Mouse (Mus musculus) lung, adult 2 months (tissue): Measurements from ENCODE around the gene Apoa1.

Source experiments
- CTCF ChIP-seq: fragments of 200-500 bp; IDR thresholded peaks from 2 replicates; pipeline ENCODE4 v1.5.1; 2011; ENCODE audit warnings: mild to moderate bottlenecking, low read length, control low read depth; ENCODE audit not compliant: insufficient read depth
- POLR2A ChIP-seq: fragments of 200-500 bp; IDR thresholded peaks from 2 replicates; pipeline ENCODE4 v1.6.1; 2011; ENCODE audit warnings: low read depth, mild to moderate bottlenecking, control low read depth, low read length, borderline replicate concordance; ENCODE audit errors: extremely low read depth

DNA sequence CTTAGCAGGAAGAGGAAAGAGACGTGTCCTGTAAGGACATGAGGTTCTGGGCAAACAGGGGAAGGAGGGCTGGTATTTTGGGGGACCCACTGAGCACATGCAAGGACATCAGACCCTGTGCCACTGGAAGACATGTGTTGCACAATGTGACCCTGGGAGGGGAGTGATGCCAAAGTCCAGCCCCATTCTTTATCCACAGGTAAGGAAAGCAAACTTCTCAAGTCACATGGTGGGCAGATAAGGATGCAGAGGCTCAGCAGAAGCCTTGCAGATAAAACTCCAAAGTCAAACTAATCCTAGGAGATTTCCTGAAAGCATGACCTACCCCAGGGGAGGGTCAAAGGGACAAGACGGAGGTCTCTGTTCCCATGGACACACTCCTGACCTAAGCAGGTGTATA, 13.4 kb downstream of the Apoa1 start:
- TF ChIP-seq POLR2A (no peak), CTCF (no peak)
